ENCODE assay signal across 14 mouse cellular contexts in the genomic region with DNA sequence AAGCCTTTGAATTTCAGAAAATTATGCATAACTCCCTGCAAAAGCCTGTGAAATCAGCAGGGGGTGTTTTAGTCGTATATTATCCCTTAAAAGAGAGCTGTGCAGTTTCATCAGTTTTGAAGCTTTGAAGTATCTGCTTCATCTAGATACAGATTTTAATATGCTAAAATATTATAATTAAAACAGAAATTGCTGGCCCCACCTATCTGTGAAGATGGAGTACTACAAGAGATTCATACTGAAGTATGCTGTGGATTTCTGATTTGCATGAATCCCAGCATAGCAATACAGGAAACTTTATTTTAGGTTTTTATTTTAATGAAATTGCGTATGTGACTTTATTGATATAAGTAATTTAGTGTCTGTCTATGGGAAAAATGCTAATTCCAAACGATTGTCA. TPM values are rescaled to one million over a fixed set of nuclear protein-coding genes. Genes with fewer than 3 reads are reported as not detected.
DNase-seq lines count a peak whose midpoint lies in the region; ATAC-seq and TF ChIP-seq lines count a peak whose summit lies in the region.
"Had no signal": no experiment of that assay in that cellular context is flagged by ENCODE, and none has a peak within 500 bp of the region (broad histone marks: within the 10 kb centered on the region; RNA-seq: fewer than 3 reads in every experiment).

No protein-coding gene starts in this region.

- no peak overlapping the region for H3K4me2 ChIP-seq in hindbrain, postnatal 0 days (ENCODE audit: low read depth, low read length)
- no peak overlapping the region for H3K4me2 ChIP-seq in lung, embryonic 14.5 days
- H3K4me2 ChIP-seq: midbrain, embryonic 12.5 days had no signal

- peak; percentile 47 for DNase-seq in hindbrain, postnatal 0 days (ENCODE audit: low spot score)
- DNase-seq in hindbrain, embryonic 10.5 days (ENCODE audit: low spot score), result no peak
- DNase-seq in lung, embryonic 14.5 days, result peak; percentile 53
- DNase-seq in lung, postnatal 4 days, result no peak
- DNase-seq in A20 (ENCODE audit: low read depth, low spot score) (peak; percentile 22), MEL (ENCODE audit: low read depth, low spot score) (peak; percentile 51)
- DNase-seq: cerebellum, postnatal 36 days; heart, postnatal 4 days; kidney, adult 8-10 months had no signal

- H3K36me3 ChIP-seq in hindbrain, postnatal 0 days (ENCODE audit: insufficient read depth, low read length), result no peaks in the 10 kb centered on the region
- no peaks in the 10 kb centered on the region for H3K36me3 ChIP-seq in hindbrain, embryonic 10.5 days
- no peaks in the 10 kb centered on the region for H3K36me3 ChIP-seq in lung, embryonic 14.5 days (ENCODE audit: insufficient read depth)
- peaks cover 0 to 16% of the 10 kb centered on the region in 2 experiments; a peak in 2 of 4 replicates for H3K36me3 ChIP-seq in MEL (ENCODE audit: control insufficient read depth in 1 of 2, insufficient read depth in 2 of 2, low read length in 2 of 2)
- H3K36me3 ChIP-seq: midbrain, embryonic 12.5 days had no signal

- TF ChIP-seq EP300 in MEL (IDR thresholded peaks at IDR 0.05; ENCODE audit: low read depth in 1 of 2, low read length in 2 of 2), result no peak

- H3K9me3 ChIP-seq in hindbrain, postnatal 0 days (ENCODE audit: low read length), result no peaks in the 10 kb centered on the region
- H3K9me3 ChIP-seq in hindbrain, embryonic 10.5 days, result no peaks in the 10 kb centered on the region
- H3K9me3 ChIP-seq in lung, embryonic 14.5 days (ENCODE audit: low read depth, low read length), result no peaks in the 10 kb centered on the region
- H3K9me3 ChIP-seq in MEL (replicated peaks; ENCODE audit: insufficient read depth, low read length), result no peaks in the 10 kb centered on the region
- H3K9me3 ChIP-seq: midbrain, embryonic 12.5 days had no signal

- TF ChIP-seq POLR2A in MEL (IDR thresholded peaks at IDR 0.05; ENCODE audit: control insufficient read depth in 1 of 2, insufficient read depth in 1 of 2, low read depth in 1 of 2, low read length in 2 of 2, poor library complexity in 1 of 2), result no peak

- TF ChIP-seq CTCF in hindbrain, postnatal 0 days (IDR thresholded peaks at IDR 0.05; ENCODE audit: low read depth), result peak; percentile 57
- TF ChIP-seq CTCF in lung, embryonic 14.5 days (IDR thresholded peaks at IDR 0.05; ENCODE audit: low read depth), result peak; percentile 25
- TF ChIP-seq CTCF in MEL (IDR thresholded peaks at IDR 0.05 in 2 of 3, conservative IDR thresholded peaks at IDR 0.05 in 1 of 3; ENCODE audit: control insufficient read depth in 1 of 3, insufficient read depth in 1 of 3, low read depth in 2 of 3, low read length in 3 of 3, poor library complexity in 1 of 3, severe bottlenecking in 1 of 3), result peak in 1 of 3 experiments; percentile 50; a peak in 3 of 6 replicates

- no peaks in the 10 kb centered on the region for H3K4me1 ChIP-seq in hindbrain, postnatal 0 days (ENCODE audit: insufficient read depth, low read length)
- peaks cover 18% of the 10 kb centered on the region for H3K4me1 ChIP-seq in hindbrain, embryonic 10.5 days (replicated peaks)
- H3K4me1 ChIP-seq in lung, embryonic 14.5 days (ENCODE audit: insufficient read depth), result peaks cover 5% of the 10 kb centered on the region; the same call in 1 of the 2 replicates
- peaks cover 2 to 12% of the 10 kb centered on the region in 2 experiments; a peak in 3 of 4 replicates for H3K4me1 ChIP-seq in MEL (ENCODE audit: control insufficient read depth in 1 of 2, insufficient read depth in 2 of 2, low read length in 2 of 2)

- no peak overlapping the region for H3K9ac ChIP-seq in hindbrain, postnatal 0 days (replicated peaks; ENCODE audit: low read length)
- no peak overlapping the region for H3K9ac ChIP-seq in lung, embryonic 14.5 days
- H3K9ac ChIP-seq in MEL (ENCODE audit: control insufficient read depth, low read depth, low read length, poor library complexity, severe bottlenecking), result no peak overlapping the region
- H3K9ac ChIP-seq: midbrain, embryonic 12.5 days had no signal

- WGBS in hindbrain, postnatal 0 days, result 62% methylated on average over 3 of the region's 3 CpGs
- WGBS in hindbrain, embryonic 10.5 days, result 82% methylated on average over 3 of the region's 3 CpGs
- 67% methylated on average over 3 of the region's 3 CpGs for WGBS in lung, embryonic 14.5 days

- peaks cover 2% of the 10 kb centered on the region; the same call in 1 of the 2 replicates for H3K79me2 ChIP-seq in MEL (ENCODE audit: control insufficient read depth, insufficient read depth, low read length, poor library complexity)

- no peaks in the 10 kb centered on the region for H3K27me3 ChIP-seq in hindbrain, postnatal 0 days (ENCODE audit: insufficient read depth, low read length)
- H3K27me3 ChIP-seq in hindbrain, embryonic 10.5 days (ENCODE audit: insufficient read depth, poor library complexity, severe bottlenecking), result no peaks in the 10 kb centered on the region
- H3K27me3 ChIP-seq in lung, embryonic 14.5 days (ENCODE audit: insufficient read depth, low read length), result no peaks in the 10 kb centered on the region
- H3K27me3 ChIP-seq in MEL (ENCODE audit: control insufficient read depth in 1 of 2, insufficient read depth in 2 of 2, low read length in 2 of 2), result no peaks in the 10 kb centered on the region
- H3K27me3 ChIP-seq: midbrain, embryonic 12.5 days had no signal

- peak; percentile 4; the same call in 1 of the 2 replicates for TF ChIP-seq RAD21 in MEL (IDR thresholded peaks at IDR 0.05; ENCODE audit: low read depth, low read length)

- ATAC-seq in hindbrain, postnatal 0 days, result no peak
- ATAC-seq in lung, embryonic 14.5 days (ENCODE audit: insufficient read depth), result no peak
- no peak for ATAC-seq in monocyte, adult 5-6 weeks (replicated peaks; ENCODE audit: insufficient number of reproducible peaks, low FRiP score, low TSS enrichment, poor library complexity, severe bottlenecking)

- H3K27ac ChIP-seq in hindbrain, postnatal 0 days, result no peak overlapping the region
- H3K27ac ChIP-seq in hindbrain, embryonic 10.5 days, result no peak overlapping the region
- H3K27ac ChIP-seq in lung, embryonic 14.5 days (ENCODE audit: low read depth), result no peak overlapping the region
- H3K27ac ChIP-seq in MEL (ENCODE audit: control insufficient read depth, low read depth, low read length), result no peak overlapping the region
- H3K27ac ChIP-seq: midbrain, embryonic 12.5 days had no signal

- H3K4me3 ChIP-seq in hindbrain, postnatal 0 days (ENCODE audit: low read length), result no peak overlapping the region
- no peak overlapping the region for H3K4me3 ChIP-seq in hindbrain, embryonic 10.5 days
- no peak overlapping the region for H3K4me3 ChIP-seq in lung, embryonic 14.5 days (ENCODE audit: low read depth, low read length)
- no peak overlapping the region for H3K4me3 ChIP-seq in MEL (ENCODE audit: control insufficient read depth in 1 of 2, insufficient read depth in 1 of 2, low read depth in 2 of 2, low read length in 2 of 2)
- H3K4me3 ChIP-seq: erythroblast, embryonic 14.5 days; midbrain, embryonic 12.5 days had no signal

TF ChIP-seq in MEL, 35 proteins besides CTCF, POLR2A, EP300 and RAD21:
- TF ChIP-seq TBP (IDR thresholded peaks at IDR 0.05; ENCODE audit: low read depth, low read length), result no peak
- TF ChIP-seq RCOR1 (IDR thresholded peaks at IDR 0.05; ENCODE audit: low read depth, low read length), result 0 out of 2 replicates have a peak, but pooled peaks have one; percentile 18
- peak; percentile 37; the same call in 1 of the 2 replicates for TF ChIP-seq GATA1 (IDR thresholded peaks at IDR 0.05; ENCODE audit: low read depth, low read length)
- TF ChIP-seq SMC3 (IDR thresholded peaks at IDR 0.05; ENCODE audit: low read depth, low read length), result peak; percentile 36
- no peak for TF ChIP-seq ELF1 (IDR thresholded peaks at IDR 0.05; ENCODE audit: low read depth, low read length)
- TF ChIP-seq E2F4 (IDR thresholded peaks at IDR 0.05; ENCODE audit: borderline replicate concordance, low read depth, low read length), result no peak

RNA-seq across cellular contexts. Expression of gene Tfb1m, which starts 3.0 kb away (rescaled TPM):
- 10.9 and 18.5 TPM in 2 replicates for total RNA-seq in hindbrain, postnatal 0 days (2014; rRNA removed)
- 7.9 and 9.2 TPM in 2 replicates for polyA plus RNA-seq in hindbrain, postnatal 0 days (2015; fragmentation: Nextera tagmentation; extraction: Ambion mirVana)
- polyA plus RNA-seq in hindbrain, embryonic 10.5 days (2016; fragmentation: Nextera tagmentation; extraction: Ambion mirVana), result 17.5 and 19.7 TPM in 2 replicates
- 13.4 and 13.6 TPM in 2 replicates for polyA plus RNA-seq in lung, embryonic 14.5 days (2014; fragmentation: Nextera tagmentation; extraction: Ambion mirVana)
- 9.2 and 9.7 TPM in 2 replicates for total RNA-seq in MEL (2012; rRNA removed)
- polyA plus RNA-seq in MEL (2012; ENCODE audit: insufficient read depth in 1 of 2, insufficient read length in 2 of 2, low read depth in 1 of 2, low replicate concordance in 2 of 2, missing spikeins in 1 of 2), result 10 to 100 TPM in 1 of 2 experiments, not detected in 1; 13.6 TPM
- 3.5 to 5.2 TPM (median 4.9 TPM) in 3 replicates for total RNA-seq in monocyte, adult 5-6 weeks (2017)

RNA-seq across cellular contexts. Expression of gene Cldn20, which starts 28.2 kb away (rescaled TPM):
- 0.37 and 8.1 TPM in 2 replicates for total RNA-seq in hindbrain, postnatal 0 days (2014; rRNA removed)
- polyA plus RNA-seq in hindbrain, postnatal 0 days (2015; fragmentation: Nextera tagmentation; extraction: Ambion mirVana), result 0.29 and 0.46 TPM in 2 replicates
- polyA plus RNA-seq in hindbrain, embryonic 10.5 days (2016; fragmentation: Nextera tagmentation; extraction: Ambion mirVana), result not detected in 2 replicates
- polyA plus RNA-seq in lung, embryonic 14.5 days (2014; fragmentation: Nextera tagmentation; extraction: Ambion mirVana), result not detected in 2 replicates
- 0.31 TPM in 1 of 2 replicates, not detected in the other for total RNA-seq in MEL (2012; rRNA removed)
- under 1 TPM in 1 of 2 experiments, not detected in 1; 0.52 TPM for polyA plus RNA-seq in MEL (2012; ENCODE audit: insufficient read depth in 1 of 2, insufficient read length in 2 of 2, low read depth in 1 of 2, low replicate concordance in 2 of 2, missing spikeins in 1 of 2)
- total RNA-seq in monocyte, adult 5-6 weeks (2017), result 7.5 to 19.8 TPM (median 9.0 TPM) in 3 replicates
- total RNA-seq: adrenal gland, adult 18-20 months; heart, postnatal 4 days had no signal
- polyA plus RNA-seq: erythroblast, embryonic 14.5 days; midbrain, embryonic 12.5 days; neural tube, embryonic 14.5 days had no signal

Comparison
In these comparisons a context has a peak if more than half of its experiments do, and no peak if none do; other contexts are left out.
1. DNase-seq: peak in hindbrain, postnatal 0 days (single experiment), lung, embryonic 14.5 days (single experiment), A20 (single experiment) and MEL (single experiment); none in hindbrain, embryonic 10.5 days (single experiment) and lung, postnatal 4 days (0 of 2).